Mouse (Mus musculus) lung, postnatal 36 days (tissue): ENCODE data around the gene Cops9.
A peak's percentile ranks its signal among the peaks of the same experiment; 100 is the strongest.

Experiments used
- DNase-seq: peaks from one replicate; pipeline ENCODE4 v3.0.0; 2022; ENCODE audit warnings: mixed read lengths

The Cops9 gene

DNA sequence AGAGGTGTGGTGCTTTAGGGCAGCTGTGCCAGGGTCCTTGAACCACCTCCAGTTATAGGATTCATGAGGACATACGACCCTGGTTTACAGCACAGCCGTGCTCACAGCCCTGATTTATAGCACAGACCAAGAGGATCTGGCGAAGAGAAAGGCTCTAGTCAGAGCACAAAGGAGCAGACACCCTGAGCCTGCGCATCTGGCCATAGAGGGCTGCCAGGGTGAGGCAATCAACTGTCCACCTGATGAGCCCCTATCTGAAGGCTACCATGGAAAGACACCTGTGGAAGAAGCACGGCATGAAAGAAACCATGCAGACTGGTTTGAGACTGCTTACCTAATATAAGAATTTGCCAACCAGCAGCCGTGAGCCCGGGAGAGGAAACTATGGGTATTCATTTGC, 4.8 kb upstream of the Cops9 start:
- no peak for DNase-seq

DNA sequence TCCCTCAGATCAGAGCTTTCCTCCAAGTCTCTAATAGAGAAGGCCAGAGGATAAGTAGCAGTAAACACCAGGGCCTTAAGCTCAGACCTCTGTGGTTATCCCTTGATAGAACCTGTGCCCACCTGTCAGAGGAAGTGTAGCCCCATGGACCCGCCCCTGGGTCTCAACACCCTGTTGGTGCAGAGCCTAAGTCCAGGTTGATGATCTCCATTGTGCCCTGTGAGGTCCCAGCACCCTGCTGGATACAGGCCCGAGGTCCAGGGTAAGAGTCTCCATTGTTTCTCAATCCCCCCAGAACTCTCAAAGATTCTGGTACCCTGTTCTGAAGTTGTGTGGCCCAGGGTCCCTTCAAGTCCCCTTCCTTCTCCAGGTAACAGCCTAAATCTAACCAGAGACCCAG, 4.3 kb upstream of the Cops9 start:
- no peak for DNase-seq

DNA sequence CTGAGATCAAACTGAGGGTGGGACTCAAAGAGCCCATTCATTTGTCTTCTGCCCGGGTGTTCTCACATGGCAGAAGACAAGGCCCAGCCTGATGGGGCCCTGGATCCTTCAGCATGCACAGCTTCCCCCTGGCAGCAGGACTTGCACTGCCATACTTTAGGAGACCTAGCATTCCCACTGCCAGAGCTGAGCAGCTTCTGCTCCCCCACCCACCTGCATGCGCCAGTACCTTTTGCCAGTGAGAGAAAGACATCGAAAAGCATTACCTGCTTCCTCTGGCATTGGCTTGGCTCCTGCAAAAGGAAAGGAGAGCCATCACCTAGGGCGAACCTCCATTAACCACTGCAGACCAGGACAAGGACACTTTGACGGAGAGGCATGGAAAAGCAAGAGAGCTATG, 3.1 kb upstream of the Cops9 start:
- no peak for DNase-seq

DNA sequence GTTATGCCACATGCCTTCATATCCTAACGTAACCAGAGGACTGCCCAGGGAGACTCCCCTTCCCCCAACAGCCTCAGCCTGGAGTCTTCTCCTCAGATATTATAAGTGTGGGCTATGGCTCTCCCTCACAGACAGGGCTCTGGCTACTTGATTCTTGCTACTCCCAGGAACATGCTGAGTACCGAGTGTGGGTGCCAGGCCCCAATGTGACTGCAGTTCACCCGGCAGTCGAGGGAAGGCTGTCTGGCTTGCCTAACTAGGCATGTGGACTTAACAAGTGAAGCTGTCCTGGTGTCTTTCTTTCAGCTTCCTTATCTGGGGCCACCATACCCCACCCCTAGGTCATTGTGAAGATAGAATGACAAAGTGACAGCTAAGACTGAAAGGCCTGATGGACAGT, 1.9 kb upstream of the Cops9 start:
- no peak for DNase-seq

DNA sequence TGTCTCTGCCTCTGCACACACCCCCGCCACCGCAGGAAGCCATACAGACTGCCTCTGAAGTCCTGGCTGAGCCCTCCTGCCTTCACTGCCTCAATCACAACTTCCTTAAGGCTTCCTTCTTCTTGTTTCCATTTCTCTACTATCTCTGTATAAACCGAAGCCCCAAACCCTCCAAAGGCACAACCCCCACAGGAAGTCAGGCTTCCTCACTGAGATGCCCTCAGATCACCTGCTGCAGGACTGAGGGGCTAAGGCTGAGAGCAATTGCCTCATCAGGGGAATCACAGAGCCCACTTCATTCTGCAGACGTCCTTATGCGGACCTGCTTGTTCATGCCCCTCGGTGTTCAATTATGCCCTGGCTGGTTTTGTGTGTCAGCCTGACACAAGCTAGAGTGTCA, 1.4 kb downstream of the Cops9 start:
- DNase-seq: no peak

DNA sequence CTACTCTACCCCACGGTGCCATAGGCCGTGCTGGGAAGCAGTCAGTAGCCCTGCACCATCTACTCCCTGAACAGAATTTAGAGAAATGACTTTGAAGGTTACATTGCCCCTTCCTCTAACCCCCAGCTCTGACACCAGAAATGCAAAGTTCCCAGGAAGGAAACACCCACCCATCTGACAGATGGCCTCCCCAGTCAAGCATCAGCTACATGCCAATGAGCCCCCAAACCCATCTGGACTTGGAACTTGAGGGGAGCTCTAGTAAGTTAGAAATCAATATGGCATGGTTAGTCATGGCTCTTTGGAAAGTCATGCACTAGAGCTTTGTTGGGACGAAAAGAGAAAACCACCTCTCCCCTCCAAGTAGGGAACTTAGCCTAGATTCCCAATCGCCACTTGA, 3.0 kb downstream of the Cops9 start:
- no peak for DNase-seq

DNA sequence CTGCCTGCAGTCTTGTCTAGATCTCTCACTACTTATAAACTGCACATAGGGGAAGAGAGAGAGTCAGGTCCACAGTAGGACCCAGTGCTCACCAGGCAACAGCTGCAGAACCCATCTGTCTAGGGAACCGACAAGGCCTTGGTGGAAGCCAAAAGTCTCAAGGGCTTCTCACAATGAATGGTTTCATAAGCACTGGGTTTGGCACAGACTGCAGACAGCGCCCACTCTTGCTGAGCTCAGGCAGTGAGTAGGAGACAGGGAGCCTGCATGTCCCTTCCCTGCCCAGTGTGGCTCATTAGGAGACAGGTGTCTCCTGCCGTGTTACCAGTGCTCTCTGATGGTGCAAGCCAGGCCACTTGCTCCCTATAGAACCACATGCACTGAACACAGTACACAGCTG, 3.6 kb downstream of the Cops9 start:
- DNase-seq: no peak

DNA sequence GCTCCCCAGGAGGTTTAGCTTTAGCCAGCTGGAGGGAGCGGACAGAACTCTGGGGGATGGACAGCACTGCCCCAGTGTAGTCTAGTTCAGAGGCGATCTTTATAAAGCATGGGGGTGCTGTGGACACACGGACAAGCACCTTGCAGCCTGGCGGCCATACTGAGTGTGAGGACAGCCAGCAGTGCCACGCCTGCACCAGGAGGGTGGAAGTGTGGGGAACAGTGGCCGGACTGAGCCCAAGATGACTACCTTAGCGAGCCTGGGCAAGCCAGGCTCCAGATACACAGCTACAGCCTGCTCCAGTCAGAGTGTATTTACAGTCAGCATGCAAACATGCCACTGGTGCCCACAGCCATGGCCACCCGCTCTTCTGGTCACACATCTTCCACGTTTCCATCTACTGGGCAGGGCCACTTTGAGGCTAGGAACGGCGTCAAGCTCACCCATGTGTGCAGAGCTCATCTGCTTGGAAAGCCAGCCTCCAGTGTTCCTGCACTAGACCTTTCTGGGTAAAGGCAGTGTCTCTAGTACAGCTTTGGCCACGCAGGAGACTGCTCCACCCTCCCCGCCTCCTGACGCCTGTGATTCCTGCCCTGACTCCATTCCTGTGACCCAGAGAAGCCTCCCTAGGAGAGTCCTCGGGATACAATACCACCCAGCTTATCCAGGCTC, 4.1 kb downstream of the Cops9 start:
- DNase-seq: no peak

DNA sequence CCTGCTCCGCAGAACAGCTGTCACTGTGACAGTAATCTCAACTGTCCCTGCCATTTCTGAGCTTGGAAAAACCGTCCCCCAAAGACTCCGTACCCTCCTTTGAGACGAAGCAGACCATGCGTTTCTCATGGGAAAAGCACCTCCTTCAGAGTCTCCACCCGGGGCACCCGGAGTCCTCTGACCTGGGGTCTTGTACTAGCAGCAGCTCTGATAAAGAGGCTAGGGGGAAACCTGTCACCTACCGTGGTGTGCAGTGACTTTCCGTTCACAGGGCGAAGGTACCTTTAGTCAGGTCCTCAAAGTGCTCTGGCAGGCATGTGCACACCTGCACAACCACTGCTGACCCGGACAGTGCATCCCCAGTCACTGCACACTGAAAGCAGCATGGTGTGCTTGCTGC, 5.1 kb downstream of the Cops9 start:
- no peak for DNase-seq

DNA sequence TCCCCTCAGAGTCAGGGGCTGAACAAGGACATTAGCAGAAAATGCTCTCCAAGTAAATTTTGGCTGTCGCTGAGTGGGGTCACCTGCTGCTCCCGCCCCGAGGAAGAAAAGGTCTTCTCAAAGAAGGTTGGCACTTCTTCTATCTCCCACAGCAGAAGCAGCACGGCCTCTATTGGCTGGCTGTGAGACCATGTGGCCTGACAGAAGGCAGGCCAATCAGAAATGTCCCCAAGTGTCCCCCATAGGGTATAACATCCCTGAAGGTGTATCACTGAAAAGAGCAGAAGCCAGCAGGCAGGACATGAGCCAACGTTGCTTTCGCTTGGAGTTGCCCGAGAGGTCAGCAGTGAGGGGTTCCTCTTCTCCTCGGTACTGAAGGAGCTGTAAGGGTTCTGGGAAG, 5.8 kb downstream of the Cops9 start:
- DNase-seq: no peak

DNA sequence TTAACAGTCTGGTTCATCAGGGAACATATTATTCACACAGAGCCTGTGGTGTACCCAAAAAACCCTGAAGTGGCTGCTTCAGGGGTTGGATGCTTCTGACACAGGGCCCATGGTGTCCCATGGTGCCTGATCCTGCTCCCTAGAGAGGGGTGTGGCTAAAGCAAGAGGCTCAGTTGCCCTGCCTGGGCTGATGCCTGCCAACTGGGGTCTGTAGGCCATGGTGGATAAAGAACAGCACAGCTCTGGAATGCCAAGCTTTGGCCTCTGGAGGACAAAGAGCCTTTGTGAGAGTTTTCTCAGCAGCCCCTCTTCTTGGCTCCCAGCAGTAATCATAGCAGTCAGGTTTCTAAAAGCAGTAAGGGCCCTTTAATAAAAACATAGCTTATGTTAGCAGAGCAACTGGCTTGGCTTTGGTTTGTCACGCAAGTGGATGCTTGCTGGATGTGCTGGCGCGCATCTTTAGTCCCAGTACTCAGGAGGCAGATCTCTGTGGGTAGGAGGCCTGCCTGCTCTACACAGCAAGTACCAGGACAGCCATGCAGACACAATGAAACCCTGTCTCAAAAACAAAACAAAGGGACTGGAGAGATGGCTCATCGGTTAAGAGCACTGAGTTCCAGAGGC, 6.7 kb downstream of the Cops9 start:
- no peak for DNase-seq

DNA sequence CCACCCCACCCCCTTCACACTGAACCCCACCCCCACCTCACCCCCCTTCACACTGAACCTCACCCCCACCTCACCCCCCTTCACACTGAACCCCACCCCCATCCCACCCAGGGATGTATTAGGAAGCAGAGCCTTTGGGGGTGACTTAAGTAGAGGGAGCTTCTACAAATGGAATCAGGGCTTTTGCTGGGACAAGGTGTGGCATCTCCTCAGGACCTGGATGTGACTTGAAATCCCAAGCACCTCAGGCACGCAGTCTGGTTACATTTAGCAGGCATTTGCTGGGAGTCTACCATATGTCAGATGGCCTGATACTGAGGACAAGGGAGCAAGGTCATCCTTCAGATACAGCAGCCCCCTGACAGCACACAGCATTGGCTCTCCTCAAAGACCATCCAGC, 7.2 kb downstream of the Cops9 start:
- DNase-seq: no peak

DNA sequence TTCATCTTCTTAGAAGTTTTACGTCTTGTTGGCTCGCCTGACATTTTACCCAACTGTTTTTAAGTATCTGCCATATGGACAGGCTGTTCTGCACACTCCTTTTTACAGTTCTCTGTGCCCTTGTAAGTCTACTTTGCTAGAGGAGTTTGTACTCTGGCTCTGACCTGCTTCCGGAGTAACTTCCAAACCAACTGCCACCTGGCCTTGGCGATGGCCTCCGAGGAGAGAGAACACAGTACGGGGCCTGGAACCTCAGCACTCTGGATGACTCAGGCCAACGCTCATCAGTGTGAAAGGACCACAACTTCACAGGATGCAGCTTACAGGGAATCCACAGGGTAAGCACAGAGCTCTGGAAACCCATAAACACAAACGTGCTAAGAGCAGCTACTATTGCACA, 8.1 kb downstream of the Cops9 start:
- DNase-seq: no peak

DNA sequence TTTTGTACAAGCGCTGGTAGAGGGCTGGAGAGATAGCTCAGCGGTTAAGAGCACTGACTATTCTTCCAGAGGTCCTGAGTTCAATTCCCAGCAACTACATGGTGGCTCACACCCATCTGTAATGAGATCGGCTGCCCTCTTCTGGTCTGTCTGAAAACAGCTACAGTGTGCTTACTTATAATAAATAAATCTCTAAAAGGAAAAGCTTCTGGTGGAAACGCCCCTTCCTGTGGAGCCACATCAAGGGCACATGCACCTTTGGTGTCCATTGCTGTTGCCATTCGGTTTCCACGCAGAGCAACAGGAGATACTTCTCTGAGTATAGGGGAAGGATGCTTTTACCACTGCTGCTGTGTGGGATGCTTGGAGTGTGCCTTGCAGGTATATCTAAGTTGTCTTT, 8.8 kb downstream of the Cops9 start:
- no peak for DNase-seq

DNA sequence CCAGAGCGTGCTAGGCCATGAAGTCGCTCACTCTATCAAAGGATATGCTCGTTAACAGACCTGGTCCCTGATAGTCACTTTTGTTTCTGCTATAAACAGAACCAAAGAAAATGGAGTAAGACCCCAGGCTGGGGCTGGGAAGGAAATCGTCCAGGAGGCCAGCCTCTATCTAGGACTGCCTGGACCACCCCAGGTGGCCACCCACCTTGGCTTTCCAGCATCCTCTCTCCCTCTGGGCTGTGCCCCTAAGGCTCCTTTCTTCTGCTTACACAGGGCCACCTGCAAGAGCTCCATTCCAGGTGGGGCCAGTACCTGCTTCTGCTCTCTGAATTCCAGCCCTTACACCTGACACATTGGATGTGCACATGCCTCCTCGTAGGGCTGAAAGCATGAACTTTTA, 9.6 kb downstream of the Cops9 start:
- DNase-seq: no peak

DNA sequence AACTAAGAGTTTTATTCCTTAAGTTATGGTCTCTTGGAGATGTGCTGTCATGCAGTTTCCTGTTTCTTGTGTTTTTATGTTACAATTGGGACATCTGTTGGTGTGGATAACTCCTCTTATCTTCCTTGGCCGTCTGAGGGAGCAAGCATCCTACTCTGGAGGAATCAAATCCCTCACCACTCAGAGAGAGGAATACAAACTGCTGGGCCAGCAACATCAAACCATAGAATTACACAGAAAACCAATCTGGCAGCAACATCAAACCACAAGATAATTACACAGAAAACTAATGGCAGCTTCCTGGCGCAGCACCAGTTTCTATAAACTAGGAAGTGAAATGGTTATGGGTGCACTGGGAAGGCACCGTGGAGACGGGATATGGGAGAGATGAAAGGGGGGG, 13.6 kb downstream of the Cops9 start:
- no peak for DNase-seq

DNA sequence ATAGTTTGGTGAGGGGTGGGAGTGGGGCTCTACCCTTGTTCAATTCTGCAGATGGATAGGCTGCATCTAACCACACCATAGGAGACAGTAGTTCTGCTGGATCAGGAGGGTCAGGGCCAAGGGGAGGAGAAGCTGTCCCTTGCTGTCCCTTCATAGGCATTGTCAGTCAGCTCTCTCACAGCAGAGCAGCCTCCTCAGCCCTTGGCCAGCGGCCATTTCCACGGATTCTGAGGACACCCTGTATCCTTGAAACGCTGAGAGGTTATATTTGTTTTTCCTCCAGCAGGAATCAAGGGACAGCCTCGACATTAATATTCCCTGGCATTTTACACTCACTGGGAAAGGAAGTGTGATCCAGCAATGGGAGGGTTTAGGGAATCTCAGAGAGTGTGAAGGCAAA, 23.4 kb downstream of the Cops9 start:
- no peak for DNase-seq

DNA sequence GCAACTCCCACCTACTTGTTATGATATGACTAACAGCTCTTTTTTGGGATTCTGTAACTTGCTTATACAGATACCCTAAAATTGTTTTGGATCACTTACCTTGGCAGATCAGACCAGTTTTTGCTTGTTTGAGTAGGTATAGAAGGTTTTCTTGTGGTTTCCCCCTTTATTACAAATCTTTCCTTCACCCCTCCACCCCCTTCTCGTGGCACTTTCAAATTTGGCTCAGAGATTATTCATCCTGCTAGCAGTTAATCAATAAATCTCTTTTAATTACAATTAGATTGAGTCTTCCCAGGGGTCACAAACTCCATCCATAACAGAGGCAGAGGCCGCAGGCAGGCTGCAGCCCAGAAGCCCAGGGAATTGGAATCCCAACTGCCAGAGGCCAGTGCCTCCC, 24.3 kb downstream of the Cops9 start, which contains the start of gene Olfr12:
TSS of gene Olfr12 (plus strand) at position 301 of the 400 bp plus-strand sequence.
- DNase-seq: no peak

DNA sequence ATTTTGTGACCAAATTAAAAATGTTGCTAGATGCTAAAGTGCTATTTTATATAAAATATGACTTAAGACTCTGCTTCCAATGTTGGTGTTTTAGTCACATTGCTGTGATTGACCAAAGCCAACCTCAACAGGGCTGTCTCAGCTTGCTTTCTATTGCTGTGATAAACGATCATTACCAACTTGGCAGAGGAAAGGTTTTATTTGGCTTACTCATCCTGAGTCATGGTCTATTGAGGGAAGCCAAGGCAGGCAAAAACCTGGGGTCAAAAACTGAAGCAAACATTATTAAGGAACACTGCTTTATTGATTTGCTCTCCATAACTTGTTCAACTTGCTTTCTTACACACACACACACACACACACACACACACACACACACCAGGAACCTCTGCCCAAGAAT, 25.7 kb downstream of the Cops9 start:
- DNase-seq: no peak

DNA sequence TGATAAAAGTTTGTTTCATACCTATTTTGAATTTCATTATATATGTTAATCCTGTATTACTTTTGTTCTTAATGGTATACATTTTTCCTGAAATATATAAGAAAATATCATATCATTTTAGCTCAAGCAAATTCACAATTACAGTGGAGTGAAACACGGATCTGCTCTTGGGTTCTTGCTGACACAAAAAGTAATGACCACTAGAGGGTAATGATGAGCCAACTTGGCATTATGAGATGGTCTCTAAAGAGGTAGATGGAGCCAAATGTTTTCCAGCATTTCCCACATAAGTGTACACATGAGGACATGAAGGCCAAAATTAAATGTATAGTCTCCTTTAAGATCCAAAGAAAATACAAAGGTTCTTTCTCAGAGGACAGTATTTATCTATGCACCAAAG, 27.3 kb downstream of the Cops9 start:
- DNase-seq: peak; percentile 15

DNA sequence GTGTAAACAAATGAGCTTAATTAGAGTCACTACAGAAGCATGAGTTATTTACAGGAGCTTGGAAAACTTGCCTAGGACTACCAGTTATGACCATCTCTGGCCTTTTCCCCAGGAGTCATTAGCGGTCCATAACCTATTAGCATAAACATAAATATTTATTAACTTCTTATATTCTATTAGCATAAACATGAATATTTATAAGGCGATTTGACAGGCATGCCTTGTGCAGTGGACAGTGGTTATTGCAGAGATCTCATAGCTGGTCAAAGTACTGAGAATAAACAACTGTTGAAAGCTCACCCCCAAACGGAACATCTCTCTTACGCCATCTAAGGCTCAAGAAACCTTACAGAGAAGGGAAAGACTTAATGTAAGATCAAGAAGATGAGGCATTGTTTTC, 28.6 kb downstream of the Cops9 start:
- no peak for DNase-seq

DNA sequence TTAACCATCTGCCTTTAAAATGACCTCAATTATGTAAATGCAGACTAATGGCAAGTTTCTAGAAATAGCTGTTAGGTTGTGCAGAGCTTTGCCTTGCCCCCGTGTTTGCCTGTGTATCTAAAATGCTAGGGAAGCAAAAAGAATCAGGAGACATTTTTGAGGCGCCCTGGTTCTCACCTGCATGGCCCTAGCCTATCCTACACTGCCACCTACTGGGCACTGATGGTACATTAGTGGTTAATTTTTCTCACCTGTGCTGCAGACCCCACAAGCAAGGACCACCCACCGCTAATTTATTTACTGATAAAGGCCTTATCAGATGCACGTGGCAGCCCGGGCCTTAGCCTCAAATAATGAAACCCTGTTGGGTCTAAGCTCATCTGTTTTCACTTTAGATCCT, 30.8 kb downstream of the Cops9 start:
- DNase-seq: peak; percentile 62

DNA sequence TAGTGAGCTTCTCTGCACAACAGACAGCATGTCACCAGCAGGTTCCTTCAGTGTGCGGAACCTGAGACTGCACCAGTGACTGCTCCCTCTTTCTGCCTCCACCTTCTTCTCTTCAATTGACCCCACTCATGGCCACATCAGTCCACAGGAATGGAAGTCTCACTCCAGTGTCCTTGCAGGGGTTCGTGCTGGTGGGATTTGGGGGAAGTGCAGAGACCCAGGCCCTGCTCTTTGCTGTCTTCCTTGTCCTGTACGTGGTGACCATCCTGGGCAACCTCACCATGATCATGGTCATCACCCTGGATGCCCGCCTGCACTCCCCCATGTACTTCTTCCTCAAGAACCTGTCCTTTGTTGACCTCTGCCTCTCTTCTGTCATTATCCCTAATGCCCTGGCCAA, 34.1 kb downstream of the Cops9 start:
- no peak for DNase-seq

DNA sequence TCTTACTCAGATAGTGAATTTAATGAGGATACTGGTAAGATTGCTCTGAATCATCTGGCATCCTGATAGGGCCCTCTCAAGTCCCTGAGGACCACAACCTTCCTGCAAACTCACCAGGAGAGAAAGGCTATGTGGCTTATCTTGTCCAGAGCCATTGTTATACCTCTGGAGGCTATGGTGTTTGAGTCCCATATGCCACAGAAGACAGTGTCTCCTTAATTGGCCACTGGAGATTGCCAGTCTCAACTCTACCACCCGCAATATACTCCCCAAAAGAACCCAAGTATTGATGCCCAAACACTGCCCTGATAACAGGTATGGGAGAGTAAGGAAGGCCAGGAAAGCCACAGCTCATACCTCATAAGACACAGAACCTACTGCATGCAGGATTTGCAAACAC, 36.3 kb downstream of the Cops9 start, which contains the start of gene Olfr1410:
TSS of gene Olfr1410 (plus strand) at position 301 of the 400 bp plus-strand sequence.
- DNase-seq: no peak

DNA sequence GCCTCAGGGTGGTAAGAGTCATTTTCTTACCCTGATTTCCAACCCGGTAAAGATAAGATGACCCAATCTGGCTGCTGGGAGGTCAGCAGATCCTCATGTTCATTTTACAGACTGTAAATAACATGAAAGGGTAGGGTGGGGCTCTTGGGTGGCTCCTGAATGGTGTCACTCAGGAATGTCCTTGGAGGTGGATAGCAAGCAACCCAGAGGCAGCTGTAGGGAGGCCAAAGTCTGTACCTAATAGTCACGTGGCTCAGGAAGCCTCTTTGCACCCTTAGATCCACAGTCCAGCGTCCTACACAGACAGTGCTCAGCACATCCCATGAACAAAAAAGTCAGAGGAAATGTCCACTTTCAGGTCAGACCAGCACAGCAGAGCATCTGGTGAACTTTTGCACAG, 45.8 kb downstream of the Cops9 start:
- no peak for DNase-seq
